Mouse (Mus musculus) liver, embryonic 13.5 days (tissue): Measurements from ENCODE around the gene Efna3. TPM values are rescaled to one million over a fixed set of nuclear protein-coding genes. Genes with fewer than 3 reads are reported as not detected.

Experiments used
- ATAC-seq: fragments of 200-750 bp; cut with Nextera tagmentation; 2 replicates; pipeline ENCODE4 v1.8.0; 2017; ENCODE audit warnings: low read depth, mild to moderate bottlenecking, moderate number of reproducible peaks, moderate library complexity
- DNase-seq: peaks from one replicate; pipeline ENCODE4 v3.0.0; 2022
- H3K27ac ChIP-seq: fragments of 300-500 bp; sonication (generic); 2 replicates; pipeline ENCODE4 v1.5.1; 2015; ENCODE audit warnings: moderate library complexity, mild to moderate bottlenecking, inconsistent platforms
- H3K27me3 ChIP-seq: fragments of 300-500 bp; sonication (generic); 2 replicates; pipeline ENCODE4 v1.6.1; 2015; ENCODE audit warnings: mild to moderate bottlenecking, inconsistent platforms
- H3K36me3 ChIP-seq: fragments of 300-500 bp; sonication (generic); 2 replicates; pipeline ENCODE4 v1.6.1; 2015; ENCODE audit warnings: mild to moderate bottlenecking, inconsistent platforms
- H3K4me1 ChIP-seq: fragments of 300-500 bp; sonication (generic); replicated peaks from 2 replicates; pipeline ENCODE4 v1.6.1; 2015; ENCODE audit warnings: inconsistent platforms
- H3K4me2 ChIP-seq: fragments of 300-500 bp; sonication (generic); 2 replicates; pipeline ENCODE4 v1.6.1; 2015; ENCODE audit warnings: inconsistent platforms, mild to moderate bottlenecking, moderate library complexity
- H3K4me3 ChIP-seq: fragments of 300-500 bp; sonication (generic); replicated peaks from 2 replicates; pipeline ENCODE4 v1.5.1; 2015; ENCODE audit warnings: mild to moderate bottlenecking, inconsistent platforms
- H3K9ac ChIP-seq: fragments of 300-500 bp; sonication (generic); 2 replicates; pipeline ENCODE4 v1.6.1; 2015; ENCODE audit warnings: mild to moderate bottlenecking, inconsistent platforms
- H3K9me3 ChIP-seq: fragments of 300-500 bp; sonication (generic); replicated peaks from 2 replicates; pipeline ENCODE4 v1.6.1; 2016; ENCODE audit warnings: inconsistent platforms
- WGBS: fragments of 180-500 bp; shearing (Covaris S2); methylation state at CpG from one replicate; pipeline ENCODE4 v1.1.7; 2015; ENCODE audit not compliant: insufficient replicate concordance; 5-methylcytosine and 5-hydroxymethylcytosine counted together
- polyA plus RNA-seq: library from polyadenylated mRNA; unstranded; fragments of >200 nt; fragmentation: Nextera tagmentation; extraction: Ambion mirVana; gene quantifications from 2 replicates; pipeline ENCODE4 v1.2.1, GENCODE M21; 2015

The Efna3 gene
- polyA plus RNA-seq, 1 experiment from 2014 or later, result 0.32 TPM

DNA sequence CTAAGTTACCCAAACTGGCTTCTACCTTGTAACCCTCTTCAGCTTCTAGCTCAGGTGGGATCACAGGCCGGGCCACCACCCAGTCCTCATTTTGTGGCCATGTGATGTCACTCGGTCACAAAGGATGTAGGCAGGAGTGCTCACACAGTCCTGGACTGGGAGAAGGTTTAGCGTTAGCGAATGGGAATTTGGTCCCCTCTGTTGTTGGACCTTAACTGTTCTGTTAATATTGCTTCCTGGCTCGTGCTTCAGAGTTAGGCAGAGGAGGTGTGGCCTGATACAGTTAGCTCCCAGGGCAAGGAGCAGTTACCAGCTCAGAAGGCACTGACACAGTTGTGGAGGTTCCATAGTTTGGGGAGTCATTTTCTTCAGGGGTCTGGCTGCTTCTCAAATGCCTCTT is 28.6 kb downstream of the Efna3 start:
- peak overlapping the region; percentile 13; the same call in 1 of the 2 replicates for H3K27ac ChIP-seq
- H3K4me1 ChIP-seq, result peaks cover 9% of the 10 kb centered on the region
- no peaks in the 10 kb centered on the region for H3K9me3 ChIP-seq
- peaks cover 13% of the 10 kb centered on the region for H3K27me3 ChIP-seq
- WGBS, result 68% methylated on average over 5 of the region's 5 CpGs
- DNase-seq, result no peak
- ATAC-seq, result 0 out of 2 replicates have a peak, but pooled peaks have one; percentile 37
- no peak overlapping the region for H3K4me3 ChIP-seq
- no peak overlapping the region for H3K9ac ChIP-seq
- H3K36me3 ChIP-seq, result no peaks in the 10 kb centered on the region
- no peak overlapping the region for H3K4me2 ChIP-seq

DNA sequence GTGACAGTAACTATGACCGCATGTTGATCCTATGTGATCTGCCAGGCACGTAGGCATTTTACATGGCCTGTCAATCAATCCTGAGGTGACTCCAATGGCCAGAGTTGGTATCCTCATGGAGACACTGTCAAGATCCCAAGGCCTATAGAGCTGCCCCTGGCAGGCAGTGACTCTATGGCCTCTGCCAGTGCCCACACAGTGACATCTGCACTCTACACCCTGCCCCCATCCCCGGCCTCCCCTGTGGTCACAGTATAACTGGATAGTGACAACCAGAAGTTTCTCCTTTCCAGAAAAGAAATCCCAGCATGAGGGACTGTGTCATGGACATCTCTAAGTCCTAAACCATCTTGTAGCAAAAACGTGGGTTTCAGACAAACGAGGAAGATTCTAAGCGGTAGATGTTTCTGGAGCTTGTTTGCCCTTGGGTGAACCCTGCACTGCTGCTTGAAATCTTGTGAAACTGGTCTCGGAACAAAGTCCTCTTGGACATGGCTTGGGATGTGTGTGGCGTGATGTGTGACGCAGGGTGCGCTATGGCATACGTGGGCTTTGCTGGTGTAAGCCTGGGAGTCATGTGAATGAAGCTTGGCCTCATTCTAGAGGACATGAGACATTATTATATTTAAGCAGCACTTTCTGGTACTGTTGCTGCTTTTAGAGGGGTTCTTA is 29.4 kb downstream of the Efna3 start:
- peak overlapping the region; percentile 13; the same call in 1 of the 2 replicates for H3K27ac ChIP-seq
- H3K27me3 ChIP-seq, result peaks cover 6% of the 10 kb centered on the region
- H3K9ac ChIP-seq, result no peak overlapping the region
- 67% methylated on average over 11 of the region's 11 CpGs for WGBS
- H3K36me3 ChIP-seq, result no peaks in the 10 kb centered on the region
- H3K9me3 ChIP-seq, result no peaks in the 10 kb centered on the region
- ATAC-seq (peak; percentile 41; the same call in 1 of the 2 replicates), DNase-seq (no peak)
- H3K4me2 ChIP-seq, result no peak overlapping the region
- H3K4me1 ChIP-seq, result peaks cover 9% of the 10 kb centered on the region; the same call in 1 of the 2 replicates
- H3K4me3 ChIP-seq, result no peak overlapping the region

DNA sequence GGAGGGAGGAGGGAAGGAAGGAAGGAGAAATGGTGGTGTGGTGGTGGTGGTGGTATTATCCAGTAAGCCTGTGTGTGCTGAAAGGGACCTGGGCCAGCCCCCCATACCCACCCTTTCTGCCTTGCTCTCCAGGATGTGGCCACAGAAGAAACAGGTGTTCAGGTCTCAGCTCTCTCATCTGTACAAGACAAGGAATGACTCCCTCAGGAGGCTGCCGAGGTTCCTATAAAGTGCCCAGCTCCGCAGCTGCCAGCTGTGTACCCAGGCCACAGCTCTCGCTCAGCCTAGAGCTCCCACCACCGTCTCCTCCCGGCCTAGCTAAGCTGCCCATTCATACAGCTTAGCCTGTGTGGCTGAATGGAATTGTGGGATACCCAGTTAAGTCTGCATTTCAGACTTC is 30.5 kb downstream of the Efna3 start:
- ATAC-seq, result no peak
- WGBS, result 61% methylated on average over 5 of the region's 5 CpGs
- Histone ChIP-seq H3K4me2 (no peak overlapping the region), H3K9ac (no peak overlapping the region), H3K4me1 (peaks cover 9% of the 10 kb centered on the region; the same call in 1 of the 2 replicates), H3K27me3 (no peaks in the 10 kb centered on the region), H3K4me3 (no peak overlapping the region), H3K36me3 (no peaks in the 10 kb centered on the region), H3K27ac (no peak overlapping the region), H3K9me3 (no peaks in the 10 kb centered on the region)
- no peak for DNase-seq

DNA sequence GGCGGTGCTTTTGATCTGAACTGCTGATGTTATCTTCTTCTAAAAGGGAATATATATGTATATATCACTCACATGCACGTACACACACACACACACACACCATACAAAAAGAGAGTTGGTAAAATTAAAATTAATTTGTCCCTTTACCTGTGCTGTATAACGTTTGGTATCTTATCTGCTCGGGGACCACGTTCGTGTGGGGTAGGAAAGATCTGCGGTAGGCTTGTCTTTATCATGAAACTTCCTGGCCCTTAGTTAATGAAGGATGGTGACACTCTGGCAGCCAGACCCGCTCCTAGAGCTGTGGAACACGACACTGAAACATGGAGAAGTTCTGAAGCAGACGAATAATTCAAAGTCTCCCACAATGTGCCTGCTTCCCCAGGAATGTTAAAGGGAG is 30.9 kb downstream of the Efna3 start:
- no peak for ATAC-seq
- H3K27me3 ChIP-seq, result no peaks in the 10 kb centered on the region
- H3K9me3 ChIP-seq, result no peaks in the 10 kb centered on the region
- H3K36me3 ChIP-seq, result no peaks in the 10 kb centered on the region
- peaks cover 9% of the 10 kb centered on the region; the same call in 1 of the 2 replicates for H3K4me1 ChIP-seq
- no peak overlapping the region for H3K4me2 ChIP-seq
- no peak for DNase-seq
- H3K4me3 ChIP-seq, result no peak overlapping the region
- 23% methylated on average over 10 of the region's 10 CpGs for WGBS
- no peak overlapping the region for H3K27ac ChIP-seq
- no peak overlapping the region for H3K9ac ChIP-seq

DNA sequence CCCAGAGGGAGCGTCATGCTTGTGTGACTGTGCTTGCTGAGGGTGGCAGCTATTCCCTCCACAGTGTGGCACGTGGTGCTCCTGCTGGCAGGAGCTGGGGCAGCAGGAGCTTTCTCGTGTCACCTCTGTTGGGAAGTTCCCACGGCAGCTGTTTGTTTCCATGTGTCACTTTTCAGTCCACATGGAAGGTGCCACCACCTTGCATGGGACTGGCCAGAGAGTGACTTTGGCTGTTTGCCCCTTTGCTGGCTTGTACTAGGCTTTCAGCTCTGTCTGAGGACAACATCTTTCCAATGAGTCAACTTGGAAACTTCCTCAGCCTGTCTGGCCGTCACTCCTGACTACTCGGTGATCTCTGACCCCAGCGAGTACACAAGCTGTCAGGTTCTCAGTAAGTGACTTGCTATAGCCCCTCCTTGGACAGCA is 34.2 kb downstream of the Efna3 start:
- 42% methylated on average over 7 of the region's 7 CpGs for WGBS
- Histone ChIP-seq H3K36me3 (no peaks in the 10 kb centered on the region), H3K27ac (no peak overlapping the region), H3K4me3 (no peak overlapping the region), H3K27me3 (no peaks in the 10 kb centered on the region), H3K4me2 (no peak overlapping the region), H3K9ac (no peak overlapping the region), H3K9me3 (no peaks in the 10 kb centered on the region), H3K4me1 (peaks cover 5% of the 10 kb centered on the region; the same call in 1 of the 2 replicates)
- ATAC-seq (no peak), DNase-seq (no peak)

DNA sequence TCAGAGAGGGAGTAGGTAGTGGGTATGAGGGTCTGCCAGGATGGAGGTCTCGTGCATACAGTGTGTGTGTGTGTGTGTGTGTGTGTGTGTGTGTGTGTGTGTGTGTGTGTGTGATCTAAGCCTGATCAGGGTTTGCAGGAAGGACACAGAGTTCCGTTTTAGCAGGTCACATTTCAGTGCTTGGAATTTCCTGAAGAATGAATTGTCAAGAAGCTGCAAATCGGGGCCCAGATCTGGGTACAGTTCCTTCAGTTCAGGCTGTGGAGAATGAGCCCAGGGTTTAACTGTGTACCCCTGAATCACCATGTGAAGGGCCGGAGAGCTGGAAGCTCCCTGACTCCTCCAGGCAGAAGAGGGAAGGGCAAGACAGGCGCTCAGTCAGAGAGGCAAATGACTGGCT is 35.5 kb downstream of the Efna3 start:
- Histone ChIP-seq H3K9ac (no peak overlapping the region), H3K4me3 (no peak overlapping the region), H3K9me3 (no peaks in the 10 kb centered on the region), H3K27me3 (peaks cover 7% of the 10 kb centered on the region), H3K4me2 (no peak overlapping the region), H3K27ac (no peak overlapping the region), H3K4me1 (no peaks in the 10 kb centered on the region; the same call in 1 of the 2 replicates), H3K36me3 (no peaks in the 10 kb centered on the region)
- ATAC-seq (no peak), DNase-seq (no peak)
- 45% methylated on average over 5 of the region's 5 CpGs for WGBS

DNA sequence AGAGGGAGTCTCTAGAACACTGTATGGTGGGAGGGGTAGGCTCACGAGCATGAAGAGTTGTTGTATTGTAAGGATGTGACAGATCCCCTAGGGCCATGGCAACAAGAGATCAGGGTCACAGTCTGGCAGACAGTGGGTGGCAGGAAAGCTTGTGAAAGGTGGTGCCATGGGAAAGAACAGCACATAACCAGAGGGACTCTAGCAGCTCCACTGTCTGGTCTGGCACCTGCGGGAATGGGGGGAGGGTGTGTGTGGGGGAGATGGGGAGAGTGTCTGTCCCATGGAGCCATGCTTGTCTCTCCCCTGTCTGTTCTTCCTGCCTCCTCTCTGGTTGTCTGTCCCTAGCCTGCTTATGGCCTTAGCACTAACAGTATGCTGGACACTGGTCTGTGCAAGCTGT is 37.2 kb downstream of the Efna3 start:
- DNase-seq, result no peak
- 35% methylated on average over 2 of the region's 2 CpGs for WGBS
- H3K4me2 ChIP-seq, result no peak overlapping the region
- H3K27me3 ChIP-seq, result peaks cover 24% of the 10 kb centered on the region
- no peak for ATAC-seq
- no peak overlapping the region for H3K9ac ChIP-seq
- H3K4me3 ChIP-seq, result no peak overlapping the region
- H3K4me1 ChIP-seq, result no peaks in the 10 kb centered on the region; the same call in none of the 2 replicates
- H3K9me3 ChIP-seq, result no peaks in the 10 kb centered on the region
- H3K27ac ChIP-seq, result no peak overlapping the region
- H3K36me3 ChIP-seq, result no peaks in the 10 kb centered on the region

DNA sequence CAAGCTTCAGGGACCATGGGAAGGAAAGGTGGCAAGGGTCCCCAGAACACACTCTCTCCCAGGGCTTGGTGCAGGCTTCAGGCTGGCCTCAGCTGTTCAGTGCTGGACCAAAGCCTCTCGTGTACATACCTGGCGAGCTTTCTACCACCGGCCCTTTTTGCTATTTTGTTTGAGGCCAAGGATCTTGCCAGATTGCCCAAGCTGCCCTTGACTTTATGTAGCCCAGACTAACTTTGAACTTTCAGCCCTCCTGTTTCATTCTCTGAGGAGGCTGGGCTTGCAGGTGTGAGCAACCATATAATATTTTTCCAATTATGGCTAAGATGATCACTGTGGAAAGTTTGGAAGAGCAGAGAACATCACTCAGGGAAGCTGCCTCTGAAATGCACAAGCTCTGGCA is 38.5 kb downstream of the Efna3 start:
- no peak for DNase-seq
- Histone ChIP-seq H3K9me3 (no peaks in the 10 kb centered on the region), H3K27me3 (peaks cover 37% of the 10 kb centered on the region), H3K36me3 (no peaks in the 10 kb centered on the region), H3K9ac (no peak overlapping the region), H3K27ac (no peak overlapping the region), H3K4me3 (no peak overlapping the region), H3K4me2 (no peak overlapping the region), H3K4me1 (peaks cover 9% of the 10 kb centered on the region)
- no peak for ATAC-seq
- 70% methylated on average over 3 of the region's 3 CpGs for WGBS

DNA sequence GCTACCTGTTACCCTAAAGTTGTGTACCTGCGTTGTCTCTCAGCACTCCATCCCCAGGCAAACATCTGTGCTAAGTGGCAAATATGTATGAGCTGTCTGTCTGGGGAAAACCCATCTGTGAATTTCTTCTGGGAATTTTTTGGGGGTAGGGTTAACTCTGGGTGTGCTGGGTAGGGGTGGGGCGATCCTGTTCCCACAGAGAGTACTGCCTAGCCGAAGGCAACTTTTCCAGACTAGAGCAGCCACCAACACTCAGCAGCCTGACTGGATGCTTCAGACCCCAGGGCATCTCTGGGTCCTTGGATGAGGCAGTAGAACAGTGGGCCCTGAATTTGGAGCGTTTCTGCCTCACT is 40.5 kb downstream of the Efna3 start:
- H3K36me3 ChIP-seq, result no peaks in the 10 kb centered on the region
- 11% methylated on average over 4 of the region's 4 CpGs for WGBS
- peaks cover 14% of the 10 kb centered on the region for H3K4me1 ChIP-seq
- H3K9ac ChIP-seq, result no peak overlapping the region
- ATAC-seq (no peak), DNase-seq (no peak)
- no peaks in the 10 kb centered on the region for H3K9me3 ChIP-seq
- no peak overlapping the region for H3K4me2 ChIP-seq
- no peak overlapping the region for H3K27ac ChIP-seq
- H3K4me3 ChIP-seq, result no peak overlapping the region
- H3K27me3 ChIP-seq, result peaks cover 57% of the 10 kb centered on the region

DNA sequence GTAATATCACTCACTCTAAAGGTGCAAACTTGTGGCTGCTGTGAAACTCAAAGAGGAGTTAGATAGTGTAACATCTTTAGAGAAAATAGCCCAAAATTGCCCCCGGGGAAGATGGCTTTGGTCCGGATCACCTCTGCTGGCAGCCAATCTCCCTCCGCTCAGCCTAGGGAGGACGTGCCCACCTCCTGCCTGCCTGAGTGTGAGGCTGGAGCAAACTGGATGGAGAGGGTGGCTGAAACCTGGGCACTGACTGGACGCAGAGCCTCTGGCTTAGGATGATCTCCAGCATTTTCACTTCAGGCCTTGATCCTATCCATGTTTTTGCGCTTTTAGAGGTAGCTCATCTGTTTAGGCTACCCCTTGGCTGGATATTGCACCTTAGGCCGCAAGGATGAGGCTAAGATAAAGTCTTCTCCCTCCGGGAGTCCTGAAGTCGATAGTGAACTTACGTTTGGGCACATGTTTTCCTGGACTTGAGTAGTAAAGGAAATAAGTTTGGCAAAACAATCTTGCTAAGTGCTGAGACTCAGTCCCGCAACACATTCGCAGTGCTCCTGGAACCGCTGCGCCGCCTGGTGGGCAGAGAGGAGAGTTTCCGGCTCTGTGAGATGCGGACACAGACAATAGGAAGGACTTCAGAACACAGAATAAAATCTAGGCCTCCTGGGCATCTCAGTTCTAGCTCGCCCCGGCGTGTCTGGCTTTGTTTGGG is 41.0 kb downstream of the Efna3 start:
- DNase-seq, result peak; percentile 53
- no peak overlapping the region for H3K9ac ChIP-seq
- H3K4me2 ChIP-seq, result peak overlapping the region; percentile 61
- WGBS, result 13% methylated on average over 20 of the region's 20 CpGs
- no peak for ATAC-seq
- H3K4me3 ChIP-seq, result peak overlapping the region; percentile 42
- H3K9me3 ChIP-seq, result no peaks in the 10 kb centered on the region
- H3K36me3 ChIP-seq, result no peaks in the 10 kb centered on the region
- peaks cover 62% of the 10 kb centered on the region for H3K27me3 ChIP-seq
- H3K4me1 ChIP-seq, result peaks cover 17% of the 10 kb centered on the region
- no peak overlapping the region for H3K27ac ChIP-seq

DNA sequence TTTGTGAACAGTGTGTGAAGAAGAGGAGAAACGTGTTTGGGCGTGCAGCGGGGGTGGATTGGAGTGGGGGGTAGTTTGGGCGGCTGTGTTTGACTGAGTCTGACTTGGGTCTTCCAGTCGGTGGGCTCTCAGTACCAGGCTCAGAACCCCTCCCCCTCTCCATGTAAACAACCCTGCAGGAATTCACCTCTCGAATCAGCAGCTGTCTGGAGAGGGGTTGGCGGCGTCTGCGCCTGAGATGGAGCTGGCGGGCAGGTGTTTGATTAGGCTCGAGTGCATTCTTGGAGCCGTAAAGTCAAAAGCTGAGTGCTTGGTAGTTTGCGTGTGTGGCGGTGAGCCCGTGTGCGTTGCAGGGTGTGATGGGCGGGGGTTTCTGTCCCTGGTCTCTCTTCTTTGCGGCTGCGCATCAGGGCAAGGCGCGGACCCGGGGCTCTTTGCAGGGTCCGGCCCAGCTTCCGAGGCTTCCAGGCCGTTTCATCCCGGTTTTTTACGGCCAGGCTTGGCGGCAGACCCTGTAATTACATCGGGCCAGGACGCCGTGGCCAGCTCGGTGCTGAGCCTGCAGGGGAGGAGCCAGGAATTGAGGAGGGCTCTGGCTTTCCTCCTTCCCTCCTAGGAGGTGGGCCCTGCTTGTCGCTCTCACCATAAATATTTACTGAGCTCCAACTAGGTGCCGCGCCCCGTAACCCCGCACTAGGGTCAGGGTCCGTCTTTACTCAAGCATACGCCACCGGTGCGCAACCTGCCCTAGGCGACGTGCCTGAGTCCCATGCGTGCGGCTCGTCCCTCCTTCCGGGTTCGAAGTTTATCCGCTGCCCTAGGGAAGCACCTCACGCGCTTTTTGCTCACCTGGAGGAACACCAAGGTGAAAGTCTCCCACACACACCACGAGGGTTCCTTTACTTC is 41.9 kb downstream of the Efna3 start, which contains the start of gene Efna1:
TSS of gene Efna1 (minus strand) at position 537 of the 906 bp plus-strand sequence.
- Histone ChIP-seq H3K36me3 (no peaks in the 10 kb centered on the region), H3K27me3 (peaks cover 71% of the 10 kb centered on the region), H3K27ac (no peak within 1 kb of the TSS), H3K9me3 (no peaks in the 10 kb centered on the region), H3K4me1 (peaks cover 17% of the 10 kb centered on the region), H3K4me2 (peak within 1 kb of the TSS; percentile 61), H3K9ac (no peak within 1 kb of the TSS), H3K4me3 (peak within 1 kb of the TSS; percentile 42)
- DNase-seq (no peak), ATAC-seq (peak; percentile 19)
- under 1% methylated on average over 52 of the region's 52 CpGs for WGBS
